Mouse (Mus musculus) thymus, adult 2 months (tissue): Measurements from ENCODE around the gene Fntb. TPM values are rescaled to one million over a fixed set of nuclear protein-coding genes. Genes with fewer than 3 reads are reported as not detected.

Source experiments
- DNase-seq: peaks from one replicate; pipeline ENCODE4 v3.0.0; 2021
- H3K27ac ChIP-seq: fragments of 200-500 bp; 2 replicates; pipeline ENCODE4 v1.5.1; 2012; ENCODE audit warnings: low read length, control low read depth; ENCODE audit not compliant: control insufficient read depth, insufficient read depth
- H3K27me3 ChIP-seq: fragments of 200-500 bp; 2 replicates; pipeline ENCODE4 v1.6.1; 2012; ENCODE audit warnings: mild to moderate bottlenecking, low read length, moderate library complexity, mixed read lengths; ENCODE audit not compliant: control insufficient read depth, insufficient read depth
- H3K36me3 ChIP-seq: fragments of 200-500 bp; 2 replicates; pipeline ENCODE4 v1.6.1; 2012; ENCODE audit warnings: mild to moderate bottlenecking, low read length, moderate library complexity; ENCODE audit not compliant: control insufficient read depth, insufficient read depth
- H3K4me1 ChIP-seq: fragments of 200-500 bp; replicated peaks from 2 replicates; pipeline ENCODE4 v1.6.1; 2012; ENCODE audit warnings: low read length; ENCODE audit not compliant: control insufficient read depth, insufficient read depth
- H3K4me3 ChIP-seq: fragments of 200-500 bp; 2 replicates; pipeline ENCODE4 v1.5.1; 2012; ENCODE audit warnings: mild to moderate bottlenecking, low read length, control low read depth, moderate library complexity; ENCODE audit not compliant: control insufficient read depth, insufficient read depth
- CTCF ChIP-seq: fragments of 200-500 bp; IDR thresholded peaks from 2 replicates; pipeline ENCODE4 v1.5.1; 2012; ENCODE audit warnings: mild to moderate bottlenecking, control low read depth, low read length, moderate library complexity, borderline replicate concordance; ENCODE audit not compliant: control insufficient read depth, poor library complexity, insufficient read depth; ENCODE audit errors: extremely low read depth
- POLR2A ChIP-seq: fragments of 200-500 bp; IDR thresholded peaks from 2 replicates; pipeline ENCODE4 v1.6.1; 2012; ENCODE audit warnings: mild to moderate bottlenecking, low read length, control low read depth, moderate library complexity; ENCODE audit not compliant: control insufficient read depth, poor library complexity, insufficient read depth; ENCODE audit errors: extremely low read depth
- whole genome bisulfite sequencing: fragments of 180-500 bp; shearing (Covaris S2); methylation state at CpG from one replicate; pipeline ENCODE4 v1.1.7; 2018; 5-methylcytosine and 5-hydroxymethylcytosine counted together
- polyA plus RNA-seq: library from polyadenylated mRNA; depleted of rRNA; stranded (reverse); fragments of >200 nt; gene quantifications from 2 replicates; pipeline ENCODE4 v1.2.3, GENCODE M21; 2012

The Fntb gene
- polyA plus RNA-seq, 1 experiment, result 51.3 TPM

- Histone ChIP-seq H3K4me3 (no peak overlapping the region), H3K4me1 (peaks cover 10% of the 10 kb centered on the region), H3K36me3 (peaks cover 10% of the 10 kb centered on the region), H3K27ac (no peak overlapping the region), H3K27me3 (no peaks in the 10 kb centered on the region)
- 98% methylated on average over 5 of the region's 5 CpGs for WGBS
- TF ChIP-seq CTCF, result no peak
- TF ChIP-seq POLR2A, result no peak
- no peak for DNase-seq
Measured at GRCm38 (mm10) chr12:76776898-76777297, 11.5 kb downstream of the Fntb start.

GRCm38 (mm10) chr12:76777845-76778244 is 12.5 kb downstream of the Fntb start:
- H3K4me3 ChIP-seq, result no peak overlapping the region
- H3K4me1 ChIP-seq, result peaks cover 10% of the 10 kb centered on the region
- H3K27me3 ChIP-seq, result no peaks in the 10 kb centered on the region
- TF ChIP-seq POLR2A, result no peak
- TF ChIP-seq CTCF, result no peak
- H3K36me3 ChIP-seq, result peaks cover 10% of the 10 kb centered on the region
- H3K27ac ChIP-seq, result peak overlapping the region; percentile 60; the same call in 1 of the 2 replicates
- DNase-seq, result no peak

- Histone ChIP-seq H3K4me1 (peaks cover 10% of the 10 kb centered on the region), H3K27ac (peak overlapping the region; percentile 99), H3K36me3 (peaks cover 10% of the 10 kb centered on the region), H3K4me3 (peak overlapping the region; percentile 28), H3K27me3 (no peaks in the 10 kb centered on the region)
- 43% methylated on average over 10 of the region's 10 CpGs for WGBS
- no peak for TF ChIP-seq CTCF
- no peak for TF ChIP-seq POLR2A
- peak; percentile 28 for DNase-seq
Measured at GRCm38 (mm10) chr12:76778305-76779083, 13.1 kb downstream of the Fntb start.

GRCm38 (mm10) chr12:76779951-76780350 is 14.6 kb downstream of the Fntb start:
- H3K27ac ChIP-seq, result no peak overlapping the region
- no peak overlapping the region for H3K4me3 ChIP-seq
- TF ChIP-seq CTCF (no peak), POLR2A (no peak)
- H3K36me3 ChIP-seq, result peaks cover 10% of the 10 kb centered on the region
- 94% methylated on average over 5 of the region's 5 CpGs for whole genome bisulfite sequencing
- H3K4me1 ChIP-seq, result peaks cover 8% of the 10 kb centered on the region
- DNase-seq, result no peak
- no peaks in the 10 kb centered on the region for H3K27me3 ChIP-seq

- WGBS, result 96% methylated on average over 12 of the region's 12 CpGs
- no peak overlapping the region for H3K4me3 ChIP-seq
- no peaks in the 10 kb centered on the region for H3K27me3 ChIP-seq
- no peak overlapping the region for H3K27ac ChIP-seq
- peaks cover 8% of the 10 kb centered on the region for H3K4me1 ChIP-seq
- peaks cover 3% of the 10 kb centered on the region; the same call in 1 of the 2 replicates for H3K36me3 ChIP-seq
- TF ChIP-seq CTCF (no peak), POLR2A (no peak)
- no peak for DNase-seq
Measured at GRCm38 (mm10) chr12:76780639-76781468, 15.5 kb downstream of the Fntb start.

- WGBS, result 94% methylated on average over 10 of the region's 10 CpGs
- Histone ChIP-seq H3K27ac (no peak overlapping the region), H3K36me3 (no peaks in the 10 kb centered on the region), H3K4me3 (no peak overlapping the region), H3K4me1 (0 out of 2 replicates have a peak, but pooled peaks cover under 1% of the 10 kb centered on the region), H3K27me3 (no peaks in the 10 kb centered on the region)
- DNase-seq, result no peak
- TF ChIP-seq CTCF (no peak), POLR2A (no peak)
Measured at GRCm38 (mm10) chr12:76784056-76784619, 18.7 kb downstream of the Fntb start.
